Mouse (Mus musculus): ENCODE results near the gene Cacna1s.

The Cacna1s gene

DNA sequence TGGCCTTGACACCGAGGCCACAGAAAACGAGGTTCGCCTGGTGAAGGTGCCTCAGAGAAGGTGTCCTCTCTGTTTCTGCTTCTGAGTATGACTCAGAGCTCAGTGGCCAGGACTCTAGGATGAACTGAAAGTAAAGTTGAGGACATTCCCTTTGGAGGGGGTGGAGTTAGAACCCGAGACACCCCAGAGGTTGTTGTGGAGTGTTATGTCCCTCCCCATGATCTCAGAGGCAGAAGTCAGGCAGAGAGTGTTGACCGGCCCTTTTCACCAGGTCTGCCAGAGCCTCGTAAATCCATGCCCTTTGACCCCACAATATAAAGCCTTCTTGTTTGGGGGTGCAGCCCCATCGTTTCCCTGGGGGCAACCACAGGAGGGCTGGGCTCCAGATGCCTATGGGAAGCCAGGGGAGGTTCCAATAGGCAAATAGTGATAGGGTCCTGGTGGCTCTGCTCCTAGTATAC is 84.6 kb downstream of the Cacna1s start:
- no peak for DNase-seq (ENCODE audit: low read depth, low spot score)

DNA sequence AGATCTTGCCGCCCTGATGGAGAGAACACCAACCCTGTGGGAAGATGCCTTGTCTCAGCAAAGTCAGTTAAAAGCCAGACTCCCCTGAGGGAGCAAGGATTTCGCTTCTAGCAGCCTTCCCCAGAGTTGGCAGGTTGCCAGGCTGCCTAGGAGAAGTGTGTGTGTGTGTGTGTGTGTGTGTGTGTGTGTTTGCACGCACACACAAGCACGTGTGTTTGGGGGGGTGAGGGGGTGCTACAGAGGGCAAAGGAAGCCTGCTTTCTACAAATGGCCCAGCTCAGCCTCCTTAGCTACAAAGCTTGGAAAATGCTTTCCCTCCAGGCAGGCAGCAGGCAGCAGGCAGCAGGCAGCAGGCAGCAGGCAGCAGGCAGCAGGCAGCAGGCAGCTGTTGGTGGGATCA is 85.0 kb downstream of the Cacna1s start:
- no peak for DNase-seq (ENCODE audit: low read depth, low spot score)

GRCm38 (mm10) chr1:136138191-136138830 is 85.8 kb downstream of the Cacna1s start:
- no peak for DNase-seq (ENCODE audit: low read depth, low spot score)

- peak; percentile 62 for DNase-seq (ENCODE audit: low read depth, low spot score)
Observed at GRCm38 (mm10) chr1:136139990-136140640, 87.6 kb downstream of the Cacna1s start.

DNA sequence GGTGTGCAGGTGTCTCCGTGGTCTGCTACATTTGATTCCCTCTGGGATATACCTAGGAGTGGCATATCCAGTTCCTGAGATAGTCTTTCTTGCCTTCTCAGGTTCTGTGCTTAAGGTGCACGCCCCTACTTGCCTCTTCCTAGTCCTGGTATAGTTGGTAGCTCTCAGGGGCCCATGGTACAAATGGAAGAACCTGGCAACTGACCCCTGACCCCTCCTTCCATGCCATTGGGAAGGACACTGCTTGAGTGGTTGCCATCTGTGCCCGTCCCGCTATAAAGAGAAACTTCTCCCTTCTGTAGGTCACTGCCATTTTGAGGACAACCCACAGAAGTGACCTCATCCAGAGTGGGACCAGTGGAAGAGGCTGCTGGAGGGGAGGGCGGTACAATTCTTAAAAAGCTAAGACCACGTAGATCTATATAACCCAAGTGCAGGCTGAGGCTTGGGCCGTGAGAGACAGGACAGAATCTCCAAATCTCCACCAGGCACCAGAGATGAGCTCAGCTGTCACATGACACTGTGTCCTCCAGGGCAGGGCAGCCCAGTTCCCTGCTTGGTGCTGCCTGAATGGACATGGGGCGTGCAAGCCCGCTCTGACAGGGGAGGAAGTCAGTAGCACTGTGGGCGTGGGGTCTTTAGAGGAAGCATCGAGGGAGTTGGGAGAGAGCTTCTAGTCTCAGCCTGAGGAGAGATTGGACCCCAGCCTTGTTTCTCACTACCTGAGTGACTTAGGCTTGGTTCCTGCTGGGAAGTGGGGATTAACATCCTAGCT is 88.8 kb downstream of the Cacna1s start:
- no peak for DNase-seq (ENCODE audit: low read depth, low spot score)

- no peak for DNase-seq (ENCODE audit: low read depth, low spot score)
Observed at GRCm38 (mm10) chr1:136142336-136142735, 89.8 kb downstream of the Cacna1s start.

- DNase-seq (ENCODE audit: low read depth, low spot score): no peak
Observed at GRCm38 (mm10) chr1:136143514-136143913, 91.0 kb downstream of the Cacna1s start.

GRCm38 (mm10) chr1:136149702-136150101 is 97.2 kb downstream of the Cacna1s start:
- DNase-seq (ENCODE audit: low read depth, low spot score): no peak

GRCm38 (mm10) chr1:136151371-136151770 is 98.8 kb downstream of the Cacna1s start:
- no peak for DNase-seq (ENCODE audit: low read depth, low spot score)

- no peak for DNase-seq (ENCODE audit: low read depth, low spot score)
Observed at GRCm38 (mm10) chr1:136156304-136156703, 103.8 kb downstream of the Cacna1s start.

- DNase-seq (ENCODE audit: low read depth, low spot score): no peak
Observed at GRCm38 (mm10) chr1:136156951-136157350, 104.4 kb downstream of the Cacna1s start.

DNA sequence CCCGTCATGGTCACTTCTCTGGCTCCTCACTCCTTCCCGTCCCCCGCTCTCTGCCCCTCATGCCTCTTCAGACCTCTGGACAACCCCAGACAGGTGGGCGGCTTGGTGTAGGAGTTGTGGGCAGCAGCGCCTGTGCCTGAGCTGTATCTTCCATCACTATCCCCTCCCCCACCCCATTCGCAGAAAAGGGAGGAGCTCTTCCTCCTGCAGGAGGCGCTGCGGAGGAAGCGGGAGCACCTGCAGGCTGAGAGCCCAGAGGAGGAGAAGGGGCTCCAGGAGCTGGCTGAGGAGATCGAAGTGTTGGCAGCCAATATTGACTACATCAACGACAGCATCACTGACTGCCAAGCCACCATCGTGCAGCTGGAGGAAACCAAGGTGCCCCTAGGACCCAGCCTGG is 107.3 kb downstream of the Cacna1s start:
- no peak for DNase-seq (ENCODE audit: low read depth, low spot score)

DNA sequence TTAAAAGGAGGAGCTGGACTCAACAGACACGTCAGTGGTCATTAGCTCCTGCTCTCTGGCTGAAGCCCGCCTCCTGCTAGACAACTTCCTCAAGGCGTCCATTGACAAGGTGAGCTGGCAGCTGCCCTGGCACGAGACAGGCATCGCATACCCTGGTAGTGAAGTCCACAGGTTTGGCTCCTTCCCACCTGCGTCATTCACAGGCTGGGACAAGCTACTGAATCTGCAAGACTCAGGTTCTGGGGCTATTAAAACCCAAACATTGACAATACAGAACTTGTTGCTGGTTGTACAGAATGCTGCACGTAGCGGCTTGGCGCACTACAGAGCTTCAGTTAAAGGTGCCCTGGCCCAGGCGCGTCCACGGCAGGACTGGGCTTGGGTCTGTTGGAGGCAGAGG is 107.7 kb downstream of the Cacna1s start:
- no peak for DNase-seq (ENCODE audit: low read depth, low spot score)

DNA sequence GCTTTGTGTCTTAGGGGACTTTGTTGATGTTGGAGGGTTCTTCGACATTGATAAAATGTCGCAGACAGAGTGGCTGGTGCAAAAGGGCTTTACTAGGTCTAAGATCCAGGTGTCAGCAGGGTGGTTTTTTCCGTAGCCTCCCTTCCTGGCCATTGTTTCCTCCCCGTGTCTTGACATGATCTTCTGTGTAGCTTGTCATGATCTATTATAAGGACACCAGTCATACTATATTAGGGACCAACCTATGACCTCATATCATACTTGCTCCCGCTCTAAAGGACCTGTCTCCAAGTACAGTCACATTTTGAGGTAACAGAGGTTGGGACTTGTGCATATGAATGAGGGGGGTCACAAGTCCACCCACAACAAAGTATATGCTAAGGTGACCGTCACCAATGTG is 108.4 kb downstream of the Cacna1s start:
- no peak for DNase-seq (ENCODE audit: low read depth, low spot score)

GRCm38 (mm10) chr1:136161333-136161921 is 108.9 kb downstream of the Cacna1s start:
- DNase-seq (ENCODE audit: low read depth, low spot score): no peak

DNA sequence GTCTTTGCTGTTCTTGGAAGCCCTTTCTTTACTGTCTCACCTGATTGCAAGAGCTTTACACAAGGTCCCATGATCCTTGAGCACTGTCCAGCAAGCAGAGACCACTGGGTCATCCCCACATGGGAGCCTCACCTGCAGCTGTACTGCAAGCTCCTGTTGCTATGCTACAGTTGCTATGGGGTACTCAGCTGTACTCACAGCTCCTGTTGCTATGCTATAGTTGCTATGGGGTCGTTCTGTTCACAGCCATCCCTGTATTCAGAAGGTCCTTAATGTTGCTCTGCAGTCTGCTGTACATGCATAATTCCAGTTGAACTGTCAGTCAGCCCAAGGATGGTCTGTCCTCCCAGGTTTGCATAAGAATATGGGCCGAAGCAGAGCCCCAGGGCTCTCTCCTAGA is 112.9 kb downstream of the Cacna1s start:
- no peak for DNase-seq (ENCODE audit: low read depth, low spot score)

- DNase-seq (ENCODE audit: low read depth, low spot score): no peak
Observed at GRCm38 (mm10) chr1:136167657-136168056, 115.1 kb downstream of the Cacna1s start.
